Mouse (Mus musculus) intestine, postnatal 0 days (tissue): ENCODE measurements around the gene Rnasek. TPM values are rescaled to one million over a fixed set of nuclear protein-coding genes. Genes with fewer than 3 reads are reported as not detected.

Experiments used
- ATAC-seq: fragments of 200-750 bp; cut with Nextera tagmentation; 2 replicates; pipeline ENCODE4 v1.8.0; 2017; ENCODE audit warnings: mild to moderate bottlenecking, moderate TSS enrichment, moderate library complexity
- H3K27ac ChIP-seq: fragments of 300-500 bp; sonication (generic); 2 replicates; pipeline ENCODE4 v1.5.1; 2014; ENCODE audit warnings: mild to moderate bottlenecking, low read depth, low read length, moderate library complexity
- H3K27me3 ChIP-seq: fragments of 300-500 bp; sonication (generic); replicated peaks from 2 replicates; pipeline ENCODE4 v1.6.1; 2014; ENCODE audit warnings: low read length, mixed read lengths; ENCODE audit not compliant: control insufficient read depth, insufficient read depth
- H3K36me3 ChIP-seq: fragments of 300-500 bp; sonication (generic); 2 replicates; pipeline ENCODE4 v1.6.1; 2014; ENCODE audit warnings: mild to moderate bottlenecking, moderate library complexity; ENCODE audit not compliant: control insufficient read depth, insufficient read depth
- H3K4me1 ChIP-seq: fragments of 300-500 bp; sonication (generic); replicated peaks from 2 replicates; pipeline ENCODE4 v1.6.1; 2014; ENCODE audit warnings: antibody characterized with exemption, low read length, mixed read lengths; ENCODE audit not compliant: control insufficient read depth, insufficient read depth
- H3K4me2 ChIP-seq: fragments of 300-500 bp; sonication (generic); replicated peaks from 2 replicates; pipeline ENCODE4 v1.6.1; 2014; ENCODE audit warnings: low read depth, mild to moderate bottlenecking, moderate library complexity
- H3K4me3 ChIP-seq: fragments of 300-500 bp; sonication (generic); 2 replicates; pipeline ENCODE4 v1.5.1; 2014; ENCODE audit warnings: low read depth, low read length
- H3K9ac ChIP-seq: fragments of 300-500 bp; sonication (generic); 2 replicates; pipeline ENCODE4 v1.6.1; 2014; ENCODE audit warnings: mild to moderate bottlenecking, low read depth, low read length
- H3K9me3 ChIP-seq: fragments of 300-500 bp; sonication (generic); 2 replicates; pipeline ENCODE4 v1.6.1; 2016; ENCODE audit warnings: mixed run types; ENCODE audit not compliant: control insufficient read depth
- CTCF ChIP-seq: sonication (generic); IDR thresholded peaks from 2 replicates; pipeline ENCODE4 v1.5.1; 2016; ENCODE audit warnings: low read depth, mild to moderate bottlenecking, control low read depth, antibody characterized with exemption, moderate library complexity
- whole genome bisulfite sequencing: fragments of 180-500 bp; shearing (Covaris S2); extraction: QIAGEN DNeasy Blood & Tissue Kit; methylation state at CpG from one replicate; pipeline ENCODE4 v1.1.7; 2014; 5-methylcytosine and 5-hydroxymethylcytosine counted together
- polyA plus RNA-seq: library from polyadenylated mRNA; unstranded; fragments of >200 nt; fragmentation: Nextera tagmentation; extraction: Ambion mirVana; gene quantifications from 2 replicates; pipeline ENCODE4 v1.2.1, GENCODE M21; 2015

Rnasek gene
- polyA plus RNA-seq, 1 experiment from 2014 or later, result 628 TPM

DNA sequence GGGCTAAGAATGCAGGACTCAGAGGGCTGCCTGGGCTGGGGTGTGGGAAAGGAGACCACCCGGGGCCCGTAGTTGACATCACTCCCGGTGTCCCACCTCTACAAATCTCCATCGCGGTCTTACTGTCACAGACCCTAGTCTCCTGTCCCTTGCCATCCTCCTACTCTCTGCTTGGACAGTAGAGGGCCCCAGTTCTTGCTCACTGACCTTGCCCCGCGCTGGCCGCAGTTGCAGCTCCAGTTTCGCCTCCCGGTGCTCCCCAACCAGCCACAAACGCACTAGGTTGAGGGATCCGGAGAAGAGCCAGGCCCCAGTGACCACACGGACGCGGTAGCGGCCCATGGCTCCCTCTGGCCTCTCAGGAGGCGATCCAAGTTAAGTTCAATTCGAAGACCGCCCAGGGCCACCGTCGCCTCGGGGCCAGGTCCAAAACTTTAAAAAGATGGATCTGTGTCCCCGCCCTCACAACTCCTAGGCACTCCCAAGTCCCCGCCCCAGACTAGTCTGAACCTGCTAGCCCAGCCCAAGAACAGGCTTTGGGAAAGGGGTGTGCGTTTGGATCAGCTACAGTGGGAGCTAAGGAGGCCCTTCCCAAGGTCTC, 15.4 kb upstream of the Rnasek start, which contains the start of gene Alox12:
TSS of gene Alox12 (minus strand) at position 423 of the 601 bp plus-strand sequence.
- no peaks in the 10 kb centered on the region for H3K4me1 ChIP-seq
- peak; percentile 63 for TF ChIP-seq CTCF
- H3K27ac ChIP-seq, result no peak within 1 kb of the TSS
- H3K9ac ChIP-seq, result no peak within 1 kb of the TSS
- ATAC-seq, result no peak; the same call in 1 of the 2 replicates
- H3K4me3 ChIP-seq, result peak within 1 kb of the TSS; percentile 27
- 2% methylated on average over 25 of the region's 25 CpGs for WGBS
- peaks cover 32% of the 10 kb centered on the region for H3K27me3 ChIP-seq
- no peaks in the 10 kb centered on the region for H3K9me3 ChIP-seq
- no peaks in the 10 kb centered on the region for H3K36me3 ChIP-seq
- H3K4me2 ChIP-seq, result peak within 1 kb of the TSS; percentile 55

DNA sequence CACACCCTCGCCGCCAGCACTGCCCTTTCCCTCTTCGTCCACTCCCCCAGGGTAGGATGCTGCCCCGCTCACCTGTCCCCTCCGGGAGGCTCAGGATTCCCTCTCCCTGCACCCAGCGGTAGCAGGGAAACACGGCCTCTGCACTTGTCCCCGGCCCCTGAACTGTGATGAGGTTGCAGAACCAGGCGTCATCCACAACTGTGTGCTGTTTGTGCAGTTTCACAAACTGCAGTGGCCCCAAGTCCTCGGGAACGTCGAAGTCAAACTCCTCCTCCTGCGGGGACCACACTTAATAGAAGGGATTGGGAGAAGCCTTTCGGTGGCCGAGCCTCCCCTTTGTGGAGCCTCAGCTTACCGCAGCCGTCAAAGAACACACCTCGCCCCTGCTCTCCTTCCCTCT, 14.7 kb upstream of the Rnasek start:
- Histone ChIP-seq H3K4me2 (peak overlapping the region; percentile 55), H3K36me3 (no peaks in the 10 kb centered on the region), H3K4me1 (no peaks in the 10 kb centered on the region), H3K27me3 (peaks cover 32% of the 10 kb centered on the region), H3K9me3 (no peaks in the 10 kb centered on the region), H3K9ac (no peak overlapping the region), H3K4me3 (peak overlapping the region; percentile 27), H3K27ac (no peak overlapping the region)
- ATAC-seq, result no peak
- TF ChIP-seq CTCF, result no peak
- WGBS, result 4% methylated on average over 18 of the region's 18 CpGs

DNA sequence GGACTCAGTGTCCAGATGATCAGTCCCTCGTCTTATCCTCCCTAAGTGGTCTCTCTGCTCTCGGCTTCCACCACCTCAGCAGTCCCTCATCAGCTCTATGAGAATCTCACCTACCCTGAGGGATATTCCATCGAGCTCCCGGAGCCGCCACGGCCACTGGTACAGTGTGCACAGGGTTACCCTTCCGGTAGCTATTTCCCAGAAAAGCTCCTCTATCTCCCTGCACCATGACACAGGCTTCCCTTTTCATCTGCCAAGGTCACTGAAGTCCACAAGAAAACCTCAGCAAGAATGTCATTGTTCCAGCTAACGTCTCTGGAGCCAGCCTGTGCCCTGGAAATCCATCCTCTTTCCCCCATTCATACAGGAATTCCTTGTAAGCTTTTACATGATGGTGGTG, 12.2 kb upstream of the Rnasek start:
- no peaks in the 10 kb centered on the region for H3K36me3 ChIP-seq
- ATAC-seq, result no peak
- no peak overlapping the region for H3K4me2 ChIP-seq
- no peak overlapping the region for H3K9ac ChIP-seq
- no peak for TF ChIP-seq CTCF
- no peaks in the 10 kb centered on the region for H3K9me3 ChIP-seq
- peaks cover 32% of the 10 kb centered on the region for H3K27me3 ChIP-seq
- H3K4me3 ChIP-seq, result no peak overlapping the region
- no peaks in the 10 kb centered on the region for H3K4me1 ChIP-seq
- WGBS, result 78% methylated on average over 8 of the region's 8 CpGs
- H3K27ac ChIP-seq, result no peak overlapping the region

DNA sequence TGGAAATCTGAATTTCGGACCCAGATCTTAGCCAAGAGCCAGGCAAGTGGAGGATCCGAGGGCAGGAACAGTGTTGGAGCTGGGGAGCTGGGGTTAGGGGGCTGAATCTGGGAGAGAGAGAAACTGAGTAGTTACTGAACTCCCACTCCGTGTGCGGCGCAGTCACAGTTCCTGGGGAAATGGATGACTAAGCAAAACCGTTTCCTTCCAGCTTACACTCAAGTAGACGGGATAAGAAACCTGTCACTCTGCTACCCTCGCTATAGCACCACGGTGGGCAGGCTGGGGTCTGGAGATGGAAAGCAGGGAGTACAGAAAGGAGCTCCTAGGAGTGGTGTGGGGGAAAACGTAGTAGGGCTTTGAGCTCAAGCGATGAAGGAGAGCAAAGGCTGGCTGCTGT, 10.5 kb upstream of the Rnasek start:
- Histone ChIP-seq H3K27me3 (peaks cover 29% of the 10 kb centered on the region), H3K27ac (no peak overlapping the region), H3K9ac (no peak overlapping the region), H3K4me3 (no peak overlapping the region), H3K36me3 (no peaks in the 10 kb centered on the region), H3K9me3 (no peaks in the 10 kb centered on the region), H3K4me1 (no peaks in the 10 kb centered on the region), H3K4me2 (no peak overlapping the region)
- no peak for TF ChIP-seq CTCF
- 65% methylated on average over 11 of the region's 11 CpGs for WGBS
- no peak for ATAC-seq

DNA sequence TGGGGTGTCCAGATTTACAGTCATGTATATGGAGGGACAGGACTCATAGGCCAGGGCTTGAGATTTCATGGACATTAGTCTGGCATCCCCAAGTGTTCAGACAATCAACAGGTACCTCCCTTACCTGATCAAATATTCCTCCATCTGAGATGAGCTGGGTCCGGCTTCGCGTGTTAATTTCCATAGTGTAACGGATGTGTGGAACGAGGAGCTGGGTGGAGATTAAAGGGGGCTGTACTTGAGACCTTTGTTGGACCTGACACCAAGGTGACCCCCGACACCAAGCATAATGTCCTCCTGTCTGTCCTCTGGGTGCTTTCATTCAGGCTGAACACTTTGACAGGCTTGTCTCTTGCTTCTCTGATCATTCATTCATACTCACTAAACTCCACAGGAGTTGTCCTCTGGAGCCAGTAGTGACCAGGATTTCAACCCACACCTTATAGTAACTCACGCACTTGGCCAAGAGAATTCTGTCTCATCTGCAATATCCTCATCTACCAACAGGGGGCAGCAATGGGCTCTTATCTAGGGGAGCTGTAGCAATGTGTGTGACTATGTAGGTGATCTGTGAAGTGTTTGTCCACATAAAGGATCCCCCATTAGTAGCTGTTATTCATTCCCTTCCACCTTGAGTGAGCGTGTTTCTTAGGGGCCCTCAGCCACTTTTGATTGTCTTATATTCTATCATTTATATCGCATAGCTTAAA, 7.6 kb upstream of the Rnasek start:
- Histone ChIP-seq H3K4me3 (no peak overlapping the region), H3K9ac (no peak overlapping the region), H3K27ac (no peak overlapping the region), H3K36me3 (no peaks in the 10 kb centered on the region), H3K4me1 (no peaks in the 10 kb centered on the region), H3K27me3 (peaks cover 6% of the 10 kb centered on the region; the same call in 1 of the 2 replicates), H3K4me2 (no peak overlapping the region), H3K9me3 (no peaks in the 10 kb centered on the region)
- peak; percentile 90 for TF ChIP-seq CTCF
- 46% methylated on average over 9 of the region's 9 CpGs for whole genome bisulfite sequencing
- ATAC-seq, result no peak

DNA sequence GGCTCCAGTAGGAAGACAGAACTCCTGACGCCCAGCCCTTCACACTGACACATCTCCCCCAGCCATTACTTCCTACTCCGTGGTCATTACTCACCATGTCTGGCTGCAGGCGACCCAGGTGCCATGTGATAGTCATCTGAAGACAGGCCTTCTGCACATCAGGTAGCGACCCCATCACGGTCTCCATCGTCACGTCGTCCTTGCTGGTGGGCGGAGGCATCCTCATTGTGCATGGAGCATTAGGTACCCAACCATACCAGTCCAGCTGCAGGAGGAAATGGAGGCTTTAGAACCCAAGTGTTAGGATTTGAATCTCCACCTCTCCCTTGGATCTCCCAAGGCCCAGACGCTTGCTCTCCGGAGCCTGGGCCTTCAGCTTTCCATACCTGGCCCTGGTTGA, 2.9 kb upstream of the Rnasek start:
- ATAC-seq, result no peak
- no peaks in the 10 kb centered on the region for H3K36me3 ChIP-seq
- no peaks in the 10 kb centered on the region for H3K9me3 ChIP-seq
- peaks cover 5% of the 10 kb centered on the region; the same call in 1 of the 2 replicates for H3K4me1 ChIP-seq
- 70% methylated on average over 11 of the region's 11 CpGs for WGBS
- H3K27ac ChIP-seq, result no peak overlapping the region
- no peak for TF ChIP-seq CTCF
- H3K4me2 ChIP-seq, result no peak overlapping the region
- no peak overlapping the region for H3K4me3 ChIP-seq
- H3K27me3 ChIP-seq, result 0 out of 2 replicates have a peak, but pooled peaks cover 6% of the 10 kb centered on the region
- no peak overlapping the region for H3K9ac ChIP-seq
